Mouse (Mus musculus) liver, postnatal 0 days (tissue): Measurements from ENCODE around the gene Psmd6. TPM values are rescaled to one million over a fixed set of nuclear protein-coding genes. Genes with fewer than 3 reads are reported as not detected.

Experiments used
- ATAC-seq: fragments of 200-750 bp; cut with Nextera tagmentation; 2 replicates; pipeline ENCODE4 v1.8.0; 2017; ENCODE audit warnings: mild to moderate bottlenecking, moderate library complexity
- DNase-seq: peaks from one replicate; pipeline ENCODE4 v3.0.0-alpha.2; 2016
- H3K27ac ChIP-seq: fragments of 300-500 bp; sonication (generic); 2 replicates; pipeline ENCODE4 v1.5.1; 2014; ENCODE audit warnings: antibody characterized with exemption, moderate library complexity, mild to moderate bottlenecking, low read depth
- H3K27me3 ChIP-seq: fragments of 300-500 bp; sonication (generic); 2 replicates; pipeline ENCODE4 v1.6.1; 2014; ENCODE audit warnings: low read length, control low read depth, mixed read lengths; ENCODE audit not compliant: insufficient read depth
- H3K36me3 ChIP-seq: fragments of 300-500 bp; sonication (generic); replicated peaks from 2 replicates; pipeline ENCODE4 v1.6.1; 2014; ENCODE audit warnings: mild to moderate bottlenecking, control low read depth, low read length, moderate library complexity, mixed read lengths; ENCODE audit not compliant: insufficient read depth
- H3K4me1 ChIP-seq: fragments of 300-500 bp; sonication (generic); 2 replicates; pipeline ENCODE4 v1.6.1; 2014; ENCODE audit warnings: antibody characterized with exemption, mild to moderate bottlenecking, control low read depth; ENCODE audit not compliant: insufficient read depth
- H3K4me2 ChIP-seq: fragments of 300-500 bp; sonication (generic); 2 replicates; pipeline ENCODE4 v1.6.1; 2014; ENCODE audit warnings: low read depth, mild to moderate bottlenecking, low read length, moderate library complexity, mixed read lengths
- H3K4me3 ChIP-seq: fragments of 300-500 bp; sonication (generic); 2 replicates; pipeline ENCODE4 v1.5.1; 2014; ENCODE audit warnings: low read depth, low read length
- H3K9ac ChIP-seq: fragments of 300-500 bp; sonication (generic); replicated peaks from 2 replicates; pipeline ENCODE4 v1.6.1; 2014; ENCODE audit warnings: mild to moderate bottlenecking, moderate library complexity
- H3K9me3 ChIP-seq: fragments of 300-500 bp; sonication (generic); 2 replicates; pipeline ENCODE4 v1.6.1; 2016; ENCODE audit warnings: mild to moderate bottlenecking, control low read depth, low read length, mixed read lengths
- CTCF ChIP-seq: sonication (generic); IDR thresholded peaks from 2 replicates; pipeline ENCODE4 v1.5.1; 2016; ENCODE audit warnings: antibody characterized with exemption, low read depth
- EP300 ChIP-seq: IDR thresholded peaks from 2 replicates; pipeline ENCODE4 v1.6.1; 2016; ENCODE audit warnings: antibody characterized with exemption, low read depth, mild to moderate bottlenecking
- WGBS: fragments of 180-500 bp; shearing (Covaris S2); extraction: QIAGEN DNeasy Blood & Tissue Kit; methylation state at CpG from one replicate; pipeline ENCODE4 v1.1.7; 2014; ENCODE audit not compliant: insufficient replicate concordance; 5-methylcytosine and 5-hydroxymethylcytosine counted together
- polyA plus RNA-seq: library from polyadenylated mRNA; unstranded; fragments of >200 nt; fragmentation: Nextera tagmentation; extraction: Ambion mirVana; gene quantifications from 2 replicates; pipeline ENCODE4 v1.2.1, GENCODE M21; 2015

Gene Psmd6
- polyA plus RNA-seq, 1 experiment from 2014 or later: 106 TPM

GRCm38 (mm10) chr14:14066241-14066640 lies 54.5 kb downstream of the Psmd6 start:
- H3K9me3 ChIP-seq: no peaks in the 10 kb centered on the region
- H3K27ac ChIP-seq: no peak overlapping the region; the same call in 1 of the 2 replicates
- no peak overlapping the region for H3K4me2 ChIP-seq
- 46% methylated on average over 6 of the region's 6 CpGs for WGBS
- H3K4me1 ChIP-seq: peaks cover 46% of the 10 kb centered on the region
- DNase-seq: no peak
- no peak for ATAC-seq
- no peak overlapping the region for H3K4me3 ChIP-seq
- no peaks in the 10 kb centered on the region for H3K27me3 ChIP-seq
- no peak for TF ChIP-seq EP300
- TF ChIP-seq CTCF: no peak
- H3K9ac ChIP-seq: no peak overlapping the region
- H3K36me3 ChIP-seq: 0 out of 2 replicates have a peak, but pooled peaks cover 3% of the 10 kb centered on the region

DNA sequence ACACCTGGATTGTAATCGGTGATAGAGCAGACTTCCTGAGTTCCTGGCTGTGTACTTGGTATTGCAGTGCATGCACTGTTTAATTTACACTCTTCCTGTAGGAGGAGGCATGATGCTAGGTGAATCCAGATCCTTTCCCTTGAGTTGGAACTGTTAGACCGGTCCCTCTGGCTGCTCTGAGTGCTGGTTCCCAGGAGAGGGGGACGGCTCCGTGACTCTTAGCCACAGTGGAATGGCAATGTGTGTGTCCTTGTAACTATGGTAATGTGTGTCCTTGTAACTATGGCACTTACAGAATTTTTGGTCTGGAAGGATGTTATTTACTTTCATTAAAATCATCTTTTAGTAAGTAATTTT lies 55.7 kb downstream of the Psmd6 start:
- 48% methylated on average over 4 of the region's 4 CpGs for WGBS
- Histone ChIP-seq H3K27ac (peak overlapping the region; percentile 39; the same call in 1 of the 2 replicates), H3K4me3 (no peak overlapping the region), H3K4me2 (no peak overlapping the region), H3K27me3 (no peaks in the 10 kb centered on the region), H3K9ac (no peak overlapping the region), H3K9me3 (no peaks in the 10 kb centered on the region), H3K4me1 (peaks cover 40% of the 10 kb centered on the region), H3K36me3 (0 out of 2 replicates have a peak, but pooled peaks cover 3% of the 10 kb centered on the region)
- TF ChIP-seq EP300 (no peak), CTCF (no peak)
- ATAC-seq (no peak), DNase-seq (no peak)

DNA sequence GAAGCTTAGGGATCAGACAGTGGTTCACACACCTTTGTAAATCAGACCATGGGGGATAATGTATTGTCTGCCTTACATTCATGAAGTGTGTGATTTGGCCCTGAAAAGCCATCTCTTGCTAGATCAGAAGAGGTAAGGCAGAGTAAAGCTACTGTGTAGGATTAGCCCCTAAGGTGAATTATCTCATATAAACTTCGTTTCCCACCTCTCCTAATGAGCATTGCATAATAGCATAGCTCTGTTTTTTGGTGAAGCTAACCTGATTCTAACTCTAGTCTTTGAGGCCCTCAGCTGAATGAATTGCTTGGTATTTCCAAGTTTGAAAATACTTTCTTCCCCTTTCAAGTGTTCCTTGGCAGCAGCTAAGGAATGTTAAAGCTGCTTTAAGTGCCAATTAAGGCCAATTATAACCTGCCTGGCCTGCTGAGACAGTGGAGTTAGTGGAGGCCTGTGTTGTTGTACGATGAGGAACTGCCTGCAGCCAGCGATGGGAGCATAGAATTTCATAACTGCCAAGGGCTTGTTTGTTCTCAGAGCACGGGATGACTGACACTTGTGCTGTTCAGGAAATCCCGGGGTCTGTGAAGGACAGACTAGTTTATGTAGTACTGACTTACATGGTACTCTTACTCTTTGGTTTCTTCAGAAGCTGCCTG lies 56.2 kb downstream of the Psmd6 start:
- 0 out of 2 replicates have a peak, but pooled peaks cover 3% of the 10 kb centered on the region for H3K36me3 ChIP-seq
- WGBS: 18% methylated on average over 5 of the region's 5 CpGs

GRCm38 (mm10) chr14:14063382-14063781 lies 57.4 kb downstream of the Psmd6 start:
- H3K9me3 ChIP-seq: no peaks in the 10 kb centered on the region
- H3K9ac ChIP-seq: no peak overlapping the region
- H3K4me2 ChIP-seq: no peak overlapping the region
- WGBS: 63% methylated on average over 5 of the region's 5 CpGs
- DNase-seq (no peak), ATAC-seq (no peak)
- no peaks in the 10 kb centered on the region for H3K27me3 ChIP-seq
- no peak for TF ChIP-seq EP300
- TF ChIP-seq CTCF: no peak
- H3K4me1 ChIP-seq: peaks cover 30% of the 10 kb centered on the region
- H3K4me3 ChIP-seq: no peak overlapping the region
- no peak overlapping the region for H3K27ac ChIP-seq
- H3K36me3 ChIP-seq: 0 out of 2 replicates have a peak, but pooled peaks cover 6% of the 10 kb centered on the region

More for the DNA sequence above, 56.2 kb downstream of the Psmd6 start:
- TF ChIP-seq CTCF (no peak), EP300 (no peak)
- Histone ChIP-seq H3K4me2 (no peak overlapping the region), H3K27me3 (no peaks in the 10 kb centered on the region), H3K9me3 (no peaks in the 10 kb centered on the region), H3K4me3 (no peak overlapping the region), H3K27ac (peak overlapping the region; percentile 39; the same call in 1 of the 2 replicates), H3K9ac (no peak overlapping the region), H3K4me1 (peaks cover 37% of the 10 kb centered on the region)
- DNase-seq: no peak
- no peak for ATAC-seq

DNA sequence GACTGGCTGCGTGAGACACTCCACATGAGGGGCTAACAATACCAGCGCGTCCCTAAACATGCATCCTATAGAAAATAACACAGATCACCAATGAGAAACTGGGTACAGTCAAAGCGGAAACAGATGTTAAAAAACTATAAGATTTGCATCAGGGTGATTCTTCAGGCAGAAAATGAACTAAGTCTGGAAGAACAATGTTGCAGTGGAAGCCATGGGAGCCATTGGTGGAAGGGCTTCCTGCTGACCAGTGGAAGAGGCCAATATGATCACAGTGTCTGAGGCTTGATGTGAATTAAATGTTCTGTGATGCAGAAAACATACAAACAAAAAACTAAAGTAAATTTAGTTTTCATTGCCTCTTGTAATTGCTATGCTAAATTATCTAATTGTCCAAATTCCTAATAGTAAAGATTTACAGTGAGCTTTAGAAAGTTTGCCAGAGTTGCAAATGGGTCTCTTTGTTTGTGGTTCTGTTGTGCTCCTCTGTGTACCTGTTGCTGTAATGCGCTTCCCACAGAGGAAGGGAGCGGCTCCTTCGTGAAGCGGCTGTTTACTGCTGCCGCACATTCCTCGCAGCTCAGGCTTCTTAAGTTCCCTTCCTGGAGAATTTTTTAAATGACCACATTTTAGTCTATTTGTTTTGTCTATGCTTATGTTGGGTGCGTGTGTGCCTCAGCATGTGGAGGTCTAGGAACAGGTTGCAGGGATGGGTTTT lies 58.1 kb downstream of the Psmd6 start:
- 88% methylated on average over 11 of the region's 11 CpGs for WGBS
- H3K9me3 ChIP-seq: no peaks in the 10 kb centered on the region
- no peak overlapping the region for H3K4me2 ChIP-seq
- 0 out of 2 replicates have a peak, but pooled peaks cover 6% of the 10 kb centered on the region for H3K36me3 ChIP-seq
- H3K9ac ChIP-seq: no peak overlapping the region
- H3K4me1 ChIP-seq: peaks cover 25% of the 10 kb centered on the region
- no peak overlapping the region for H3K4me3 ChIP-seq
- no peaks in the 10 kb centered on the region for H3K27me3 ChIP-seq
- ATAC-seq (no peak), DNase-seq (no peak)
- TF ChIP-seq CTCF (no peak), EP300 (no peak)
- no peak overlapping the region for H3K27ac ChIP-seq

Other genes with a start within 250 kb of the Psmd6 start
- gene Gm281, start 206.5 kb downstream of the Psmd6 start, polyA plus RNA-seq: not detected in 2 replicates
- 2.0 and 2.1 TPM in 2 replicates for gene Atxn7, start 159.5 kb downstream of the Psmd6 start, polyA plus RNA-seq
- gene Thoc7, start 159.1 kb downstream of the Psmd6 start, polyA plus RNA-seq: 113 and 123 TPM in 2 replicates
- gene Olfr720, start 65.9 kb upstream of the Psmd6 start, polyA plus RNA-seq: not detected in 2 replicates
- not detected in 2 replicates for gene Olfr31, start 201.8 kb upstream of the Psmd6 start, polyA plus RNA-seq
- gene Il3ra, start 225.3 kb upstream of the Psmd6 start, polyA plus RNA-seq: 2.9 and 3.2 TPM in 2 replicates